Mouse (Mus musculus) heart, adult 18-20 months (tissue): Measurements from ENCODE around the gene Cep68. TPM values are rescaled to one million over a fixed set of nuclear protein-coding genes. Genes with fewer than 3 reads are reported as not detected.

Experiments
- DNase-seq, 2 experiments: peaks; one replicate each; pipeline ENCODE4 v3.0.0; 2021 to 2022; ENCODE audit warnings: mixed read lengths in 1 of 2
- total RNA-seq, 2 experiments: library from RNA; stranded (reverse); gene quantifications; 2 replicates each; pipeline ENCODE4 v1.2.3; 2021

The Cep68 gene
- total RNA-seq, 2 experiments from 2014 or later: 38.5 to 43.5 TPM

DNA sequence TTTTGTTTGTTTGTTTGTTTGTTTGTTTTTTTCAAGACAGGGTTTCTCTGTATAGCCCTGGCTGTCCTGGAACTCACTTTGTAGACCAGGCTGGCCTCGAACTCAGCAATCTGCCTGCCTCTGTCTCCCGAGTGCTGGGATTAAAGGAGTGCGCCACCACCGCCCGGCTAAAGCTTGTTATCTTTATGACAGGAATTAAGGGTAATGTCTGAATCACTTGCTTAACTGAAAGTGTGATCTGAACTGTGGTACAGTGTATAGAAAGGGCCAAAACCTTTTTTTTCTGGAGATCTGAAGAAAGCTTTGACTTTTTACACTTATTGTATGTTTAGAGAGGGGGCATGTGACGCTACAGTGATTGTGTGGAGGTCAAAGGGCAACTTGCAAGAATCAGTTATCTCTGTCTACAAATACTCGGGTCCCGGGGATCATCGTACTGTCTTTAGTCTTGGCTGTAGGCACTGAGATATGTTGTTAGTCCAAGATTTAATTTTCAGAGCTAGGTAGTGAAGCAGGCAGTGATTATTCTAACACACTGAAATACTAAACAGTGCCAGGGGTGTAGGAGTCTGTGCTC, 44.3 kb downstream of the Cep68 start:
- DNase-seq: no peak

GRCm38 (mm10) chr11:20204321-20204720, 44.9 kb downstream of the Cep68 start:
- DNase-seq: no peak

DNA sequence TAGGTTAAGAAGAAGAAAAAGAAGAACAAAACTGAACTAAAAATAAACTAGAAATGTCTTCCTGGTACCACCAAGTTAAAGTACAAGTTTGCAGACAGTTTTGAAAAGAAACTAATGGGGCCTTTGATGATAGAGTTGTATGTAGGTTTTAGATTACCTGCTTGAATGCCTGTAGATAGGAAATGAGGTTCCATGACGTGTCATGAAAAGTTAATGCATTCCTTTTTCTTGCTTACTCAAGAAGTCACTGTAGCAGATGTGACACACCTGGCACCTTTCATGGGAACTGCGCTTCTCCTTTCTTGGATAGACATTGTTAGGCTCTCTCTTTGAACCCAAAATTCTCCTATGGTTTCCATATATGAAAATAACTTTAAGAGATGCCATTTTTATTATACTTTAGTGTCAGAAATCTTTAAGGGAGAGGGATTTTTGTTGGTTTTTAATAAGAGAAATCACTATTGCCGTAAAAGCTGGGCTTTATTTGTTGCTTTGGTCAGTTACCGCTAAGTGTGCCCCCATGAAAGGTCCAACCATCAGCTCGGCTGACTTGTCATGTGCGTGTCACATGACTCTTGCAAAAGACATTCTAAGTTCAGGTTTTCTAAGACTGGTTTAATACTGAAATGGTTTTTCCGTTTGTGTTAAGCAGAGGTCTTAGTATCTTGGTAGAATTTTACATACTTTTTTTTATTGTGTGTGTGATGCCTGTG, 46.8 kb downstream of the Cep68 start:
- DNase-seq: no peak

GRCm38 (mm10) chr11:20201661-20202101, 47.5 kb downstream of the Cep68 start:
- DNase-seq: peak; percentile 51 to 61

- DNase-seq: peak; percentile 99 to 100
Measured at GRCm38 (mm10) chr11:20200713-20201575, 48.3 kb downstream of the Cep68 start, which contains the start of gene Rab1a. Gene Rab1a (plus strand): TSS chr11:20201432.

DNA sequence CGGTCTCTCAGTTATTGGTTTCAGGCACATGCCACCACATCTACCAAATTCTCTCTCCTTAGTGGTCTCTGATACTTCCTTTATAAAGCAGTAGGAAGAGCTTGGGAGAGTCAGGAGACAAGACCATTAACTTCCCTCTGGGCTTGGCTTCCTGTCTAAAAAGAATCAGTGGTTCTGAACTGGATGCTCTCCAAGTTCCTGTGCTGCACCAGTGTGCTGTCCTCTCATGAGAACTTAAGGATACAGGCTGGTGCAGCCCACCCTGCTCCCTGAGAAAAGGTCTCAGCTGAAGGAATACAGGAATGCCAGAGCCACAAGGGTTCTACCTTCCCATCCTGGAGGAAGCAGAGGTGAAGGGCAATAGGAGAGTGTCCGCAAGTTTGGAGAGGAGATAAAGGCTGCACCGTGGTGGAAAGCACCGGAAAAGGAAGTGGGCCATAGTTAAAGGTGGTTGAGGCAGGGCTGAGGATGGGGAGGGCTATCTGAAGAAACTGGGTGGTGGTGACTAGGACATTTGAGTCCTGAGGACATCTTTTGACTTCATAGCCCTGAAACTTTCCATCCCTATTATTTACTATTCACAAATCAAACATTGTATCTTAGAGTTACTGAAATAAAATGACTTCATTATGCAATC, 56.0 kb downstream of the Cep68 start:
- peak; percentile 53 to 72 for DNase-seq

DNA sequence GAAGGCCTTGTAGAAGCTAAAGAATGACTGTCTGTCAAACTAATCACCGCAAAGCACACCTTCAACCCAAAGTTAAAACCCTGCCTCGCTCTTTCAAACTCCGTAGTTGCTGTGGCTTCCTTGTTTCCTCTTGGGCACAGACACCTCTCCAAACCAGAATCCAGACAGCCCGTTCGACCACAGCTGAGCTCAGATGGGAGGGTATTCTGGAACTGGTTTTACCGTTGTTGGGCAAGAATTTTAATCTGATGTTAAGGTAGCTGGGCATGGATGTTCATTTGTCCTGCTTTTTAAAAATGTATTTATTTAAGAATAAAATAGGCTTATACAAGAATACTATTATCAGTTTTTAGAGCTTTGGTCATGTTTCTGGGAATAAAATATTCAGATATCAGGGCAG, 62.0 kb downstream of the Cep68 start:
- no peak for DNase-seq

Other genes with a start within 250 kb of the Cep68 start
- 10 to 100 TPM; 78.4 to 79.7 TPM for gene Actr2, start 136.5 kb downstream of the Cep68 start, total RNA-seq
- gene Rab1a, start 48.0 kb downstream of the Cep68 start, total RNA-seq: 100 to 1,000 TPM; 125 to 136 TPM
- 1 to 10 TPM; 1.4 TPM for gene Slc1a4, start 83.3 kb upstream of the Cep68 start, total RNA-seq